ENCODE assay signal across 14 mouse cellular contexts in genomic region chr9:77615868-77616267, GRCm38 (mm10). TPM values are rescaled to one million over a fixed set of nuclear protein-coding genes. Genes with fewer than 3 reads are reported as not detected.
"Had no signal": no experiment of that assay in that cellular context is flagged by ENCODE, and none has a peak within 500 bp of the region (broad histone marks: within the 10 kb centered on the region; RNA-seq: fewer than 3 reads in every experiment).

No protein-coding gene starts in this region.

- H3K27me3 ChIP-seq: midbrain, embryonic 13.5 days; neural tube, embryonic 15.5 days had no signal

- H3K4me1 ChIP-seq: midbrain, embryonic 13.5 days; neural tube, embryonic 15.5 days had no signal

- H3K9ac ChIP-seq: liver, embryonic 14.5 days; midbrain, embryonic 13.5 days; neural tube, embryonic 15.5 days had no signal

- H3K4me2 ChIP-seq: midbrain, embryonic 13.5 days; neural tube, embryonic 15.5 days had no signal

- H3K9me3 ChIP-seq: midbrain, embryonic 13.5 days; neural tube, embryonic 15.5 days had no signal

- H3K27ac ChIP-seq: liver, embryonic 14.5 days; midbrain, embryonic 13.5 days; neural tube, embryonic 15.5 days; stomach, postnatal 0 days had no signal

- DNase-seq: kidney, postnatal 10 days; kidney, postnatal 4 days; left cerebral cortex, postnatal 4 days; liver; lung, adult 18-20 months; lung, postnatal 36 days; right cerebral cortex, adult 18-20 months; right cerebral cortex, postnatal 25 days; thymus, postnatal 4 days had no signal

- ATAC-seq: midbrain, embryonic 13.5 days had no signal

- H3K4me3 ChIP-seq: midbrain, embryonic 13.5 days; neural tube, embryonic 15.5 days had no signal

- H3K36me3 ChIP-seq: midbrain, embryonic 13.5 days; neural tube, embryonic 15.5 days had no signal

RNA-seq across cellular contexts. Expression of gene Klhl31, which starts 20.4 kb away (rescaled TPM):
- total RNA-seq: megakaryocyte progenitor cell, adult 5-6 weeks had no signal
